Mouse (Mus musculus): ENCODE measurements around the gene Frmd4b. TPM values are rescaled to one million over a fixed set of nuclear protein-coding genes. Genes with fewer than 3 reads are reported as not detected.

The Frmd4b gene
- polyA plus RNA-seq, 1 experiment from 2014 or later, result 22.2 TPM

DNA sequence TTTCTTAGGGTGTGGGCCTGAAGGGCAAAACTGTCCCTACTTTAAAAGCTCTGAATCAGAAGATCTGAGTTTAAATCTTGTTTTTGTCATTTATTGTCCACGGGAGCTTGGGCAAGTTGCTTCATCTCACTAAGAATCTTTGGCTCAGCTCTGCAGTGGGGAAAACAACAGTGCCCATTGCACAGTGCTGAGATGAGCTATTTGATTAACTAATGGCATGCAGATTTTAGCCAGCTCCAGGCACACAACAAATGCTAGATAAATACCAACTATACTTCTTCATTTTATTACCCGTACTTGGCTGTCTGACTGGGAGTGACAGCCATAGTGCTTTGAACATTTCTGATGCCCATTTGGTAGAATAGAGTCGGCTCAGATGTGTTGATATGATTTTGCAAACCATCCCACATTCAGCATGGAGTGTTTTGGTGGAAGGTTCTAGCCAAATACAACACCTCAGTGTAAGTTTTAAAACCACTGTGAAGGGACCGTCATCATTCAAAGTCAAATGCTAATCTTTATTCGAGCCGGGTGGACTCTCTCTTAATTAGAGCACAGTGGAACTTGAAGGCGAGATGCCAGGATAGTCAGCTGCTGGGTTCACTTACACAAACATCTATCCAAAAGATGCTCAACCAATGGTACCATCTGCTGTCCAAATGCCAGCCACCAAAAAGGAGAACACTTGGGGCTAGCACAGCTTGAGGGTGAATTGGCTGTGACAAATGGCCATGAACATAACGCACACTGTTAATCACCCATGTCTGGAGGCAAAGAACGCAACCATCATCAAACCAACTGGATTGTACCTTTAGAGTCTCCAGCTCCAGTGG is 313.8 kb downstream of the Frmd4b start:
- Histone ChIP-seq H3K4me1 (ENCODE audit: control insufficient read depth, insufficient read depth, low read length) (no peaks in the 10 kb centered on the region), H3K9ac (replicated peaks; ENCODE audit: low read depth, low read length) (no peak overlapping the region), H3K27ac (ENCODE audit: low read length) (no peak overlapping the region), H3K36me3 (ENCODE audit: control insufficient read depth, insufficient read depth, low read length) (no peaks in the 10 kb centered on the region), H3K9me3 (ENCODE audit: control insufficient read depth, low read depth, low read length) (no peaks in the 10 kb centered on the region), H3K27me3 (ENCODE audit: control insufficient read depth, insufficient read depth, low read length) (no peaks in the 10 kb centered on the region), H3K4me3 (ENCODE audit: low read depth, low read length) (no peak overlapping the region), H3K4me2 (replicated peaks; ENCODE audit: low read depth, low read length) (no peak overlapping the region)
- WGBS, result 83% methylated on average over 9 of the region's 9 CpGs
- ATAC-seq (ENCODE audit: insufficient number of reproducible peaks, insufficient read depth, low FRiP score, low read depth), result no peak

- WGBS, result 83% methylated on average over 7 of the region's 7 CpGs
- H3K9me3 ChIP-seq (ENCODE audit: control insufficient read depth, low read depth, low read length), result no peaks in the 10 kb centered on the region
- H3K4me1 ChIP-seq (ENCODE audit: control insufficient read depth, insufficient read depth, low read length), result no peaks in the 10 kb centered on the region
- no peak for ATAC-seq (ENCODE audit: insufficient number of reproducible peaks, insufficient read depth, low FRiP score, low read depth)
- H3K27me3 ChIP-seq (ENCODE audit: control insufficient read depth, insufficient read depth, low read length), result no peaks in the 10 kb centered on the region
- H3K4me3 ChIP-seq (ENCODE audit: low read depth, low read length), result no peak overlapping the region
- no peak overlapping the region for H3K4me2 ChIP-seq (replicated peaks; ENCODE audit: low read depth, low read length)
- H3K27ac ChIP-seq (ENCODE audit: low read length), result no peak overlapping the region
- H3K36me3 ChIP-seq (ENCODE audit: control insufficient read depth, insufficient read depth, low read length), result no peaks in the 10 kb centered on the region; the same call in 1 of the 2 replicates
- no peak overlapping the region for H3K9ac ChIP-seq (replicated peaks; ENCODE audit: low read depth, low read length)
These were observed 315.0 kb downstream of the Frmd4b start for GRCm38 (mm10) chr6:97302303-97302702.

DNA sequence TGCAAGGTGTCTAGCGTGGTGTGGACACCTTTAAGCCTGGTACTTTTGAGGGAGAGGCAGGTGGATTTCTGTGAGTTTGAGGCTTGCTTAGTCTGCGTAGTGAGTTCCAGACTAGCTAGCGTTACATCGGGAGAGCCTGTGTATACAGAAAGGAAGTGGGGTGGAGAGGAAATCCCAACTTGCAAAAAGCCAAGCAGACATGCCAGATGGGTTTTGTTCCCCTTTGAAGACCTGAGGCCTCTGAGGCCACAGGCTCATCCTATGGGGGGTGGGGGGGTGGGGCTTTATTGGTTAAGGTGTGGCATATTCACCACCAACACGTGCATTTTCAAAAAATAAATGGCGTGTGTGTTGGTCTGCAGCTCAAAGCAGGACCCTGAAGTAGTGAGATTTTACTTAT is 316.7 kb downstream of the Frmd4b start:
- H3K27me3 ChIP-seq (ENCODE audit: control insufficient read depth, insufficient read depth, low read length), result no peaks in the 10 kb centered on the region
- H3K27ac ChIP-seq (ENCODE audit: low read length), result no peak overlapping the region
- H3K36me3 ChIP-seq (ENCODE audit: control insufficient read depth, insufficient read depth, low read length), result peaks cover 9% of the 10 kb centered on the region
- no peak for ATAC-seq (ENCODE audit: insufficient number of reproducible peaks, insufficient read depth, low FRiP score, low read depth)
- H3K4me3 ChIP-seq (ENCODE audit: low read depth, low read length), result no peak overlapping the region
- 81% methylated on average over 6 of the region's 6 CpGs for WGBS
- no peak overlapping the region for H3K9ac ChIP-seq (replicated peaks; ENCODE audit: low read depth, low read length)
- H3K9me3 ChIP-seq (ENCODE audit: control insufficient read depth, low read depth, low read length), result no peaks in the 10 kb centered on the region
- no peaks in the 10 kb centered on the region for H3K4me1 ChIP-seq (ENCODE audit: control insufficient read depth, insufficient read depth, low read length)
- no peak overlapping the region for H3K4me2 ChIP-seq (replicated peaks; ENCODE audit: low read depth, low read length)

DNA sequence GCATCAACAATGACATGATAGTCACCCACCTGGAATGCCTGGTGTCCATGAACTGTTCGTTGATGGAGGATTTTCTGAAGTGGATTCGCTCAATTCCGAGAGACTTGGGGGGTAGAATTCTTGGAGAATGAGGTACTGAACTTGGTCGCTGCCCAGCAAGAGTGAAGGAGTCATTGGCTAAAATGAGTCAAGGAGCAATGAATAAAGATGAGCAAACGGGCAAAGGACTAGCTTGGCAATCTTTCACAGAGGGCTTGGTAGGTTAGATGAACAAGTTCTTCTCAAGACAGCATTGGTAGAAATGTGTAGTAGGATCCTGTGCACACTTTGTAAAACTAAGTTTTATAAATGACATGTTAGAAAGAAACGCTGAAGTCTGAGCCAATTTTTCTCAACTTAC is 317.2 kb downstream of the Frmd4b start:
- H3K4me1 ChIP-seq (ENCODE audit: control insufficient read depth, insufficient read depth, low read length), result no peaks in the 10 kb centered on the region
- ATAC-seq (ENCODE audit: insufficient number of reproducible peaks, insufficient read depth, low FRiP score, low read depth), result no peak
- no peaks in the 10 kb centered on the region for H3K27me3 ChIP-seq (ENCODE audit: control insufficient read depth, insufficient read depth, low read length)
- no peak overlapping the region for H3K4me3 ChIP-seq (ENCODE audit: low read depth, low read length)
- H3K36me3 ChIP-seq (ENCODE audit: control insufficient read depth, insufficient read depth, low read length), result peaks cover 13% of the 10 kb centered on the region
- H3K9me3 ChIP-seq (ENCODE audit: control insufficient read depth, low read depth, low read length), result no peaks in the 10 kb centered on the region
- no peak overlapping the region for H3K27ac ChIP-seq (ENCODE audit: low read length)
- H3K4me2 ChIP-seq (replicated peaks; ENCODE audit: low read depth, low read length), result no peak overlapping the region
- no peak overlapping the region for H3K9ac ChIP-seq (replicated peaks; ENCODE audit: low read depth, low read length)
- WGBS, result 92% methylated on average over 6 of the region's 6 CpGs

GRCm38 (mm10) chr6:97297151-97297550 is 320.2 kb downstream of the Frmd4b start:
- Histone ChIP-seq H3K27me3 (ENCODE audit: control insufficient read depth, insufficient read depth, low read length) (no peaks in the 10 kb centered on the region), H3K4me1 (ENCODE audit: control insufficient read depth, insufficient read depth, low read length) (no peaks in the 10 kb centered on the region), H3K9me3 (ENCODE audit: control insufficient read depth, low read depth, low read length) (no peaks in the 10 kb centered on the region), H3K4me3 (ENCODE audit: low read depth, low read length) (no peak overlapping the region), H3K9ac (replicated peaks; ENCODE audit: low read depth, low read length) (no peak overlapping the region), H3K27ac (ENCODE audit: low read length) (no peak overlapping the region), H3K36me3 (ENCODE audit: control insufficient read depth, insufficient read depth, low read length) (peaks cover 13% of the 10 kb centered on the region), H3K4me2 (replicated peaks; ENCODE audit: low read depth, low read length) (no peak overlapping the region)
- no peak for ATAC-seq (ENCODE audit: insufficient number of reproducible peaks, insufficient read depth, low FRiP score, low read depth)
- WGBS, result 72% methylated on average over 3 of the region's 3 CpGs

- Histone ChIP-seq H3K27me3 (ENCODE audit: control insufficient read depth, insufficient read depth, low read length) (no peaks in the 10 kb centered on the region), H3K4me2 (replicated peaks; ENCODE audit: low read depth, low read length) (no peak overlapping the region), H3K9ac (replicated peaks; ENCODE audit: low read depth, low read length) (no peak overlapping the region), H3K4me1 (ENCODE audit: control insufficient read depth, insufficient read depth, low read length) (peaks cover 5% of the 10 kb centered on the region), H3K27ac (ENCODE audit: low read length) (no peak overlapping the region), H3K9me3 (ENCODE audit: control insufficient read depth, low read depth, low read length) (no peaks in the 10 kb centered on the region), H3K4me3 (ENCODE audit: low read depth, low read length) (no peak overlapping the region), H3K36me3 (ENCODE audit: control insufficient read depth, insufficient read depth, low read length) (peaks cover 13% of the 10 kb centered on the region)
- 92% methylated on average over 21 of the region's 21 CpGs for WGBS
- no peak for ATAC-seq (ENCODE audit: insufficient number of reproducible peaks, insufficient read depth, low FRiP score, low read depth)
These were observed 321.3 kb downstream of the Frmd4b start for GRCm38 (mm10) chr6:97295866-97296527.

- Histone ChIP-seq H3K4me2 (replicated peaks; ENCODE audit: low read depth, low read length) (no peak overlapping the region), H3K27me3 (ENCODE audit: control insufficient read depth, insufficient read depth, low read length) (no peaks in the 10 kb centered on the region), H3K36me3 (ENCODE audit: control insufficient read depth, insufficient read depth, low read length) (peaks cover 13% of the 10 kb centered on the region), H3K27ac (ENCODE audit: low read length) (no peak overlapping the region), H3K4me3 (ENCODE audit: low read depth, low read length) (no peak overlapping the region), H3K4me1 (ENCODE audit: control insufficient read depth, insufficient read depth, low read length) (peaks cover 8% of the 10 kb centered on the region), H3K9ac (replicated peaks; ENCODE audit: low read depth, low read length) (no peak overlapping the region), H3K9me3 (ENCODE audit: control insufficient read depth, low read depth, low read length) (no peaks in the 10 kb centered on the region)
- no peak for ATAC-seq (ENCODE audit: insufficient number of reproducible peaks, insufficient read depth, low FRiP score, low read depth)
- 93% methylated on average over 9 of the region's 9 CpGs for WGBS
These were observed 321.9 kb downstream of the Frmd4b start for GRCm38 (mm10) chr6:97295416-97295815.

DNA sequence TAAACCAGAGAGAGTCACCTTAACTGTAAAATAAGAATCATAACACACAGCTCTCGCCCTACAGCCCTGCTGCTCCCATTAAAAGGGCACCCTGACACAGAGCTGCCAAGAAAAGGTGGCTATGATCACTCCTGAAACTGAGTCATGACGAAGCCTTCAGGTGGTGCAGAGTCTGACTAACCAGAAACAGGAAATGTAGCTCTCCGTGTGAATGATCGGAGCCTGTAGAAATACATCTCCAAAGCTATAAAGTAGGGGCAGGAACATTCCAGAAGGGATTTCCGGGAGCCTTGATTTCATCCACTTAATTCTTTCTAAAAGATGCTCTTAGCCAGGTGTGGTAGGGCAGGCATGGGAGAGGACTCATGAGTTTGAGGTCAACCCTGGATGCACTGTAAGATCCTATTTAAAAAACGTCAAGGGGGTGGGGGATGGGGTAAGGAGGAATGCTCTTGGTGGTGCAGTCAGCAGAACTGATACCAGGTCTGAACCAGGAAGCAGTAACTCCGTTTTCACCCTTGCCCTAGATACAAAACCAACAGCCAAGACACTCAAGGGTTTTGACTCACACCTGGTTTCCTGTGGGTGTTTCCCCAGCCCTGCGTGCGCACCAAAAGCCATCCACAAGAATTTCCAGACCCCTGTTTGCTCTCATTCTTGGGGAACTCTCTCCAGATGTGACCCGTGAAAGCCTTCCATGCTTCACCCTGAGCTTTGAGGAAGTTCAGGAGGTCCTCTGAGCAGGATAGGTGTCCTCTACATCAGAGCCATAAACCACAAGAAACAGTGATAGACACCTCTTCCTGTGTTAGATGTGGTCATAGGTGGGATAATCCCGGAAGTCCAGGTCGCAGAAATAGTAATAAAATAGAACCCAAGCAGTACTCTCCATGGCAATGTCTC is 323.4 kb downstream of the Frmd4b start:
- H3K27me3 ChIP-seq (ENCODE audit: control insufficient read depth, insufficient read depth, low read length), result no peaks in the 10 kb centered on the region
- H3K27ac ChIP-seq (ENCODE audit: low read length), result no peak overlapping the region
- H3K4me1 ChIP-seq (ENCODE audit: control insufficient read depth, insufficient read depth, low read length), result peaks cover 14% of the 10 kb centered on the region
- H3K9me3 ChIP-seq (ENCODE audit: control insufficient read depth, low read depth, low read length), result no peaks in the 10 kb centered on the region
- H3K4me2 ChIP-seq (replicated peaks; ENCODE audit: low read depth, low read length), result no peak overlapping the region
- ATAC-seq (ENCODE audit: insufficient number of reproducible peaks, insufficient read depth, low FRiP score, low read depth), result no peak
- H3K36me3 ChIP-seq (ENCODE audit: control insufficient read depth, insufficient read depth, low read length), result peaks cover 13% of the 10 kb centered on the region
- 77% methylated on average over 12 of the region's 12 CpGs for WGBS
- H3K4me3 ChIP-seq (ENCODE audit: low read depth, low read length), result no peak overlapping the region
- no peak overlapping the region for H3K9ac ChIP-seq (replicated peaks; ENCODE audit: low read depth, low read length)
